Mouse (Mus musculus) MEL (cell line): ENCODE results near the gene 1700022I11Rik. TPM values are rescaled to one million over a fixed set of nuclear protein-coding genes. Genes with fewer than 3 reads are reported as not detected.

ENCODE experiments used
- DNase-seq: peaks from one replicate; pipeline ENCODE4 v3.0.0; 2011; ENCODE audit warnings: low read depth, low spot score
- H3K27ac ChIP-seq: 2 replicates; pipeline ENCODE4 v1.5.1; 2012; ENCODE audit warnings: low read depth, mild to moderate bottlenecking, control low read depth, low read length, moderate library complexity; ENCODE audit not compliant: control insufficient read depth
- H3K27me3 ChIP-seq, 2 experiments: fragments of 150-350 bp in 1 of 2; sonication (generic) in 1 of 2; 2 replicates each; pipeline ENCODE4 v1.6.1; 2012; ENCODE audit warnings: low read length in 2 of 2, mild to moderate bottlenecking in 2 of 2, improper control_type of control experiment in 1 of 2, moderate library complexity in 1 of 2; ENCODE audit not compliant: insufficient read depth in 2 of 2, control insufficient read depth in 1 of 2
- H3K36me3 ChIP-seq, 2 experiments: 2 replicates each; pipeline ENCODE4 v1.6.1; 2012 to 2014; ENCODE audit warnings: low read length in 2 of 2, improper control_type of control experiment in 1 of 2, inconsistent platforms in 1 of 2, mild to moderate bottlenecking in 1 of 2; ENCODE audit not compliant: insufficient read depth in 2 of 2, control insufficient read depth in 1 of 2
- H3K4me1 ChIP-seq, 2 experiments: fragments of 150-350 bp in 1 of 2; sonication (generic) in 1 of 2; 2 replicates each; pipeline ENCODE4 v1.6.1; 2012; ENCODE audit warnings: low read length in 2 of 2, improper control_type of control experiment in 1 of 2, mild to moderate bottlenecking in 1 of 2; ENCODE audit not compliant: insufficient read depth in 2 of 2, control insufficient read depth in 1 of 2
- H3K4me3 ChIP-seq, 2 experiments: fragments of 150-350 bp in 1 of 2; sonication (generic) in 1 of 2; 2 replicates each; pipeline ENCODE4 v1.5.1; 2012; ENCODE audit warnings: low read depth in 2 of 2, low read length in 2 of 2, mild to moderate bottlenecking in 2 of 2, moderate library complexity in 2 of 2, control low read depth in 1 of 2, improper control_type of control experiment in 1 of 2; ENCODE audit not compliant: control insufficient read depth in 1 of 2, insufficient read depth in 1 of 2
- H3K79me2 ChIP-seq: 2 replicates; pipeline ENCODE4 v1.6.1; 2012; ENCODE audit warnings: mild to moderate bottlenecking, low read length, moderate library complexity; ENCODE audit not compliant: control insufficient read depth, poor library complexity, insufficient read depth
- H3K9ac ChIP-seq: 2 replicates; pipeline ENCODE4 v1.6.1; 2012; ENCODE audit warnings: low read depth, mild to moderate bottlenecking, control low read depth, low read length, moderate library complexity; ENCODE audit not compliant: control insufficient read depth, poor library complexity, severe bottlenecking
- H3K9me3 ChIP-seq: fragments of 150-350 bp; sonication (generic); replicated peaks from 2 replicates; pipeline ENCODE4 v1.6.1; 2012; ENCODE audit warnings: mild to moderate bottlenecking, low read length, improper control_type of control experiment, moderate library complexity; ENCODE audit not compliant: insufficient read depth
- CHD2 ChIP-seq: IDR thresholded peaks from 2 replicates; pipeline ENCODE4 v1.6.1; 2011; ENCODE audit warnings: low read length, improper control_type of control experiment
- CTCF ChIP-seq, 3 experiments: IDR thresholded peaks in 2 of 3; conservative IDR thresholded peaks in 1 of 3; 2 replicates each; pipeline ENCODE4 v1.5.1; 2011 to 2012; ENCODE audit warnings: low read length in 3 of 3, low read depth in 2 of 3, mild to moderate bottlenecking in 2 of 3, improper control_type of control experiment in 1 of 3, inconsistent platforms in 1 of 3, mixed read lengths in 1 of 3, moderate library complexity in 1 of 3; ENCODE audit not compliant: control insufficient read depth in 1 of 3, insufficient read depth in 1 of 3, poor library complexity in 1 of 3, severe bottlenecking in 1 of 3
- RAD21 ChIP-seq: IDR thresholded peaks from 2 replicates; pipeline ENCODE4 v1.6.1; 2011; ENCODE audit warnings: mild to moderate bottlenecking, low read depth, low read length, improper control_type of control experiment
- SMC3 ChIP-seq: IDR thresholded peaks from 2 replicates; pipeline ENCODE4 v1.6.1; 2011; ENCODE audit warnings: low read depth, low read length, improper control_type of control experiment
- TAL1 ChIP-seq: IDR thresholded peaks from 2 replicates; pipeline ENCODE4 v1.6.1; 2012; ENCODE audit warnings: mild to moderate bottlenecking, inconsistent platforms, low read length, moderate library complexity, mixed read lengths
- UBTF ChIP-seq: IDR thresholded peaks from 2 replicates; pipeline ENCODE4 v1.6.1; 2012; ENCODE audit warnings: low read depth, mild to moderate bottlenecking, inconsistent platforms, low read length, improper control_type of control experiment, moderate library complexity, borderline replicate concordance; ENCODE audit not compliant: insufficient read depth
- USF2 ChIP-seq, 2 experiments: IDR thresholded peaks; 2 replicates each; pipeline ENCODE4 v1.6.1; 2011 to 2012; ENCODE audit warnings: improper control_type of control experiment in 2 of 2, low read length in 2 of 2, borderline replicate concordance in 1 of 2, inconsistent platforms in 1 of 2, low read depth in 1 of 2, mild to moderate bottlenecking in 1 of 2; ENCODE audit not compliant: insufficient read depth in 1 of 2
- ZC3H11A ChIP-seq: IDR thresholded peaks from 2 replicates; pipeline ENCODE4 v1.6.1; 2012; ENCODE audit warnings: low read depth, mild to moderate bottlenecking, inconsistent platforms, low read length, improper control_type of control experiment
- ZMIZ1 ChIP-seq: IDR thresholded peaks from 2 replicates; pipeline ENCODE4 v1.6.1; 2012; ENCODE audit warnings: low read depth, mild to moderate bottlenecking, inconsistent platforms, low read length, improper control_type of control experiment, moderate library complexity
- ZNF384 ChIP-seq: IDR thresholded peaks from 2 replicates; pipeline ENCODE4 v1.6.1; 2012; ENCODE audit warnings: low read depth, mild to moderate bottlenecking, inconsistent platforms, low read length, improper control_type of control experiment
- polyA plus RNA-seq, 2 experiments: library from polyadenylated mRNA; stranded (reverse) in 1 of 2; unstranded in 1 of 2; fragments of >175 nt in 1 of 2; fragments of >200 nt in 1 of 2; gene quantifications; 2 replicates each; pipeline versions ENCODE4 v1.2.1 to v1.2.4; 2012; ENCODE audit warnings: low replicate concordance in 2 of 2, low read depth in 1 of 2; ENCODE audit not compliant: insufficient read length in 2 of 2, insufficient read depth in 1 of 2, missing spikeins in 1 of 2
- total RNA-seq: library from RNA; depleted of rRNA; stranded (reverse); fragments of 300-350 nt; gene quantifications from 2 replicates; pipeline ENCODE4 v1.2.3, GENCODE M21; 2012

Gene 1700022I11Rik
- total and polyA plus RNA-seq, 3 experiments, result 0.39 to 0.54 TPM; not detected in 1

GRCm38 (mm10) chr4:42928209-42928608, 41.2 kb upstream of the 1700022I11Rik start:
- no peaks in the 10 kb centered on the region for H3K79me2 ChIP-seq
- H3K27me3 ChIP-seq, result peaks cover 0 to 2% of the 10 kb centered on the region in 2 experiments; a peak in 1 of 4 replicates
- H3K9me3 ChIP-seq, result no peaks in the 10 kb centered on the region
- H3K4me1 ChIP-seq, result 0 out of 4 replicates have a peak, but pooled peaks cover 0 to 2% of the 10 kb centered on the region in 2 experiments
- H3K9ac ChIP-seq, result no peak overlapping the region
- no peak overlapping the region for H3K4me3 ChIP-seq
- DNase-seq, result peak; percentile 52
- no peaks in the 10 kb centered on the region for H3K36me3 ChIP-seq
- no peak overlapping the region for H3K27ac ChIP-seq
- TF ChIP-seq ZC3H11A, result peak; percentile 41; the same call in 1 of the 2 replicates
- TF ChIP-seq ZMIZ1, result no peak
- no peak for TF ChIP-seq USF2 (IDR thresholded peaks at IDR 0.05; ENCODE audit: borderline replicate concordance in 1 of 2, insufficient read depth in 1 of 2, low read depth in 1 of 2, low read length in 2 of 2)
- TF ChIP-seq RAD21, result peak; percentile 60
- peak; percentile 63 for TF ChIP-seq SMC3
- TF ChIP-seq CTCF (IDR thresholded peaks at IDR 0.05 in 2 of 3, conservative IDR thresholded peaks at IDR 0.05 in 1 of 3; ENCODE audit: control insufficient read depth in 1 of 3, insufficient read depth in 1 of 3, low read depth in 2 of 3, low read length in 3 of 3, poor library complexity in 1 of 3, severe bottlenecking in 1 of 3), result peak; percentile 48 to 65 (median 60)

- no peak overlapping the region for H3K9ac ChIP-seq
- no peak for DNase-seq
- H3K79me2 ChIP-seq, result no peaks in the 10 kb centered on the region
- no peaks in the 10 kb centered on the region for H3K9me3 ChIP-seq
- H3K4me3 ChIP-seq, result no peak overlapping the region
- H3K27me3 ChIP-seq, result peaks cover 0 to 2% of the 10 kb centered on the region in 2 experiments; a peak in 1 of 4 replicates
- no peak overlapping the region for H3K27ac ChIP-seq
- H3K36me3 ChIP-seq, result 0 out of 4 replicates have a peak, but pooled peaks cover 0 to 1% of the 10 kb centered on the region in 2 experiments
- peaks cover under 1 to 7% of the 10 kb centered on the region in 2 experiments; a peak in 1 of 4 replicates for H3K4me1 ChIP-seq
- TF ChIP-seq UBTF (no peak), TAL1 (no peak), CHD2 (no peak)
These were observed 40.5 kb upstream of the 1700022I11Rik start for GRCm38 (mm10) chr4:42928952-42929351.

- Histone ChIP-seq H3K79me2 (no peaks in the 10 kb centered on the region), H3K9ac (no peak overlapping the region), H3K4me1 (peaks cover 2 to 10% of the 10 kb centered on the region in 2 experiments; a peak in 1 of 4 replicates), H3K36me3 (0 out of 4 replicates have a peak, but pooled peaks cover 0 to 2% of the 10 kb centered on the region in 2 experiments), H3K27me3 (no peaks in the 10 kb centered on the region; a peak in 1 of 4 replicates), H3K4me3 (no peak overlapping the region), H3K27ac (no peak overlapping the region), H3K9me3 (no peaks in the 10 kb centered on the region)
- no peak for DNase-seq
- TF ChIP-seq ZNF384, result no peak
These were observed 37.0 kb upstream of the 1700022I11Rik start for GRCm38 (mm10) chr4:42932229-42932969.
